Mouse (Mus musculus) lung, adult 2 months (tissue): ENCODE results near the gene Kcna7.

Experiments used
- CTCF ChIP-seq: fragments of 200-500 bp; IDR thresholded peaks from 2 replicates; pipeline ENCODE4 v1.5.1; 2011; ENCODE audit warnings: mild to moderate bottlenecking, low read length, control low read depth; ENCODE audit not compliant: insufficient read depth
- POLR2A ChIP-seq: fragments of 200-500 bp; IDR thresholded peaks from 2 replicates; pipeline ENCODE4 v1.6.1; 2011; ENCODE audit warnings: low read depth, mild to moderate bottlenecking, control low read depth, low read length, borderline replicate concordance; ENCODE audit errors: extremely low read depth

GRCm38 (mm10) chr7:45434203-45435015, 29.0 kb downstream of the Kcna7 start, which contains the start of gene Gys1:
- TF ChIP-seq CTCF, result peak; percentile 72
- TF ChIP-seq POLR2A, result peak; percentile 68
